Mouse (Mus musculus) heart, embryonic 15.5 days (tissue): ENCODE measurements around the gene Tmem189. TPM values are rescaled to one million over a fixed set of nuclear protein-coding genes. Genes with fewer than 3 reads are reported as not detected.

Source experiments
- ATAC-seq: fragments of 200-750 bp; cut with Nextera tagmentation; replicated peaks from 2 replicates; pipeline ENCODE4 v1.8.0; 2017; ENCODE audit warnings: low read depth, moderate TSS enrichment; ENCODE audit not compliant: insufficient number of reproducible peaks, insufficient read depth, low FRiP score
- H3K27ac ChIP-seq: fragments of 300-500 bp; sonication (generic); 2 replicates; pipeline ENCODE4 v1.5.1; 2015; ENCODE audit warnings: mild to moderate bottlenecking, inconsistent platforms
- H3K27me3 ChIP-seq: fragments of 300-500 bp; sonication (generic); 2 replicates; pipeline ENCODE4 v1.6.1; 2015; ENCODE audit warnings: inconsistent platforms
- H3K36me3 ChIP-seq: fragments of 300-500 bp; sonication (generic); 2 replicates; pipeline ENCODE4 v1.6.1; 2015; ENCODE audit warnings: mild to moderate bottlenecking, inconsistent platforms
- H3K4me1 ChIP-seq: fragments of 300-500 bp; sonication (generic); replicated peaks from 2 replicates; pipeline ENCODE4 v1.6.1; 2015; ENCODE audit warnings: inconsistent platforms
- H3K4me2 ChIP-seq: fragments of 300-500 bp; sonication (generic); 2 replicates; pipeline ENCODE4 v1.6.1; 2015; ENCODE audit warnings: inconsistent platforms, mild to moderate bottlenecking, moderate library complexity
- H3K4me3 ChIP-seq: fragments of 300-500 bp; sonication (generic); 2 replicates; pipeline ENCODE4 v1.5.1; 2015; ENCODE audit warnings: mild to moderate bottlenecking, inconsistent platforms
- H3K9ac ChIP-seq: fragments of 300-500 bp; sonication (generic); 2 replicates; pipeline ENCODE4 v1.6.1; 2015; ENCODE audit warnings: mild to moderate bottlenecking, inconsistent platforms
- H3K9me3 ChIP-seq: fragments of 300-500 bp; sonication (generic); replicated peaks from 2 replicates; pipeline ENCODE4 v1.6.1; 2016; ENCODE audit warnings: inconsistent platforms
- whole genome bisulfite sequencing: fragments of 180-500 bp; shearing (Covaris S2); methylation state at CpG from one replicate; pipeline ENCODE4 v1.1.7; 2015; ENCODE audit warnings: mixed read lengths; 5-methylcytosine and 5-hydroxymethylcytosine counted together
- polyA plus RNA-seq: library from polyadenylated mRNA; unstranded; fragments of >200 nt; fragmentation: Nextera tagmentation; extraction: Ambion mirVana; gene quantifications from 2 replicates; pipeline ENCODE4 v1.2.1, GENCODE M21; 2015

The Tmem189 gene
- polyA plus RNA-seq, 1 experiment from 2014 or later: 35.3 TPM

DNA sequence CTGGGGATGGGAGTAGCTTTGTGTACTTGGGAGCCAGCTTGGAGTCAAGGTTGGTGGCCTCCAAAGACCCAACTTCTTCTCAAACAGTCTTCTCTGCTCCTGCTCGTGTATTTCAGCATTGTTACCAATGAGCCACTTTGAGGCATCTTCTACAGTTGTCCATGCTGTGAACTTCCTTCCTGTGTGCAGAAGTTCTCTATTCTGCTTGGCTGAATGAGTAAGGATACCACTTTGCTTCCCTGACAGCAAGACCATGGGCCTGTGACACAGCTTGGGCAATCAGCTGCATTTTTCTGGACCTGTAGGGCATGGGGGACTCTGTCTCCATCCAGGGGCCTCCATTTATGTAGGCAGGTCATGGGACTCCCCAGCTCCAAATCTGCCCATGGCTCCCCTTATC is 27.6 kb upstream of the Tmem189 start:
- Histone ChIP-seq H3K4me3 (no peak overlapping the region), H3K27me3 (no peaks in the 10 kb centered on the region), H3K27ac (no peak overlapping the region), H3K4me2 (no peak overlapping the region), H3K4me1 (peaks cover 16% of the 10 kb centered on the region), H3K36me3 (no peaks in the 10 kb centered on the region), H3K9ac (no peak overlapping the region), H3K9me3 (no peaks in the 10 kb centered on the region)
- WGBS: 50% methylated on average over 1 of the region's 1 CpGs
- no peak for ATAC-seq

DNA sequence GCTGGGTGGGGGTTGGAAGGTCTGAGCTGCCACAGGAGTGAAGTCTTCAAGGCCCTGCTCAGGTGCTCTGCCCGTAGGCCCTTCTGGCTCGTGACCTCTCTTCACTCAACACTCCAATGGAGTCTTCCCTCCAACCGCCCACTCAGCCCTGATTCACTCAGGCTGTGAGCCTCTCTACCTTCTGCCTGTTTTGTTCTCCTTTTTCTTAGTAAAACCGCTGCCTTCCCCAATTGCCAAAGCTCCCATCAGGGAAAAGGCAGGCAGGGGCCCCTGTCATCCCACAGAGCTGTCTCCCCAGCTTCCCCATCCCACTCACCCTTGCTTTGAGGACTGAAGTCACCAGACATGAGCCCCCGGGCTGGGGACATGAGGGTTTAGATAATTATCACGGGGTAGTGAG is 25.4 kb upstream of the Tmem189 start:
- peaks cover 18% of the 10 kb centered on the region for H3K4me1 ChIP-seq
- H3K27ac ChIP-seq: 0 out of 2 replicates have a peak overlapping the region, but pooled peaks have one; percentile 2
- H3K4me3 ChIP-seq: no peak overlapping the region
- no peaks in the 10 kb centered on the region for H3K36me3 ChIP-seq
- WGBS: 60% methylated on average over 6 of the region's 6 CpGs
- H3K27me3 ChIP-seq: no peaks in the 10 kb centered on the region
- ATAC-seq: no peak
- no peaks in the 10 kb centered on the region for H3K9me3 ChIP-seq
- no peak overlapping the region for H3K4me2 ChIP-seq
- H3K9ac ChIP-seq: no peak overlapping the region

DNA sequence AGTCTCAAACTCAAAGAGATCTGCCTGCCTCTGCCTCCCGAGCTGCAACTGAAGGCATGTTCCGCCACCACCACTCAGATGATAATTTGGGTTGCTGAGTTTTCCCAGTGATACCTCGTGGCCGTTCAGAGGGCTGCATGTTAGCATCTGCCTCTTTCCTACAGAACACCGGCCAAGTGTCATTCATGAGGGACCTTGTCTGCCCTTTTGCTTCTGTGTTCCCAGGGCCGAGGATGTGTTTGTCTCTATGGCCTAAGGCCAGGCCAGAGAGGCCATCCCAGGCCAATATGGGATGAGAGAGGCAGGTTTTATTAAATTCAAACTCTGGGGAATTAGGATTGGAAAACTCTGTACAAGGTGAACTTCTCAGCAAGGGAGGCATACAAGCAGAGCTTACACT is 24.7 kb upstream of the Tmem189 start:
- Histone ChIP-seq H3K9me3 (no peaks in the 10 kb centered on the region), H3K9ac (no peak overlapping the region), H3K27ac (no peak overlapping the region), H3K4me3 (no peak overlapping the region), H3K4me1 (peaks cover 18% of the 10 kb centered on the region), H3K36me3 (no peaks in the 10 kb centered on the region), H3K4me2 (no peak overlapping the region), H3K27me3 (no peaks in the 10 kb centered on the region)
- ATAC-seq: no peak
- 90% methylated on average over 6 of the region's 6 CpGs for WGBS

DNA sequence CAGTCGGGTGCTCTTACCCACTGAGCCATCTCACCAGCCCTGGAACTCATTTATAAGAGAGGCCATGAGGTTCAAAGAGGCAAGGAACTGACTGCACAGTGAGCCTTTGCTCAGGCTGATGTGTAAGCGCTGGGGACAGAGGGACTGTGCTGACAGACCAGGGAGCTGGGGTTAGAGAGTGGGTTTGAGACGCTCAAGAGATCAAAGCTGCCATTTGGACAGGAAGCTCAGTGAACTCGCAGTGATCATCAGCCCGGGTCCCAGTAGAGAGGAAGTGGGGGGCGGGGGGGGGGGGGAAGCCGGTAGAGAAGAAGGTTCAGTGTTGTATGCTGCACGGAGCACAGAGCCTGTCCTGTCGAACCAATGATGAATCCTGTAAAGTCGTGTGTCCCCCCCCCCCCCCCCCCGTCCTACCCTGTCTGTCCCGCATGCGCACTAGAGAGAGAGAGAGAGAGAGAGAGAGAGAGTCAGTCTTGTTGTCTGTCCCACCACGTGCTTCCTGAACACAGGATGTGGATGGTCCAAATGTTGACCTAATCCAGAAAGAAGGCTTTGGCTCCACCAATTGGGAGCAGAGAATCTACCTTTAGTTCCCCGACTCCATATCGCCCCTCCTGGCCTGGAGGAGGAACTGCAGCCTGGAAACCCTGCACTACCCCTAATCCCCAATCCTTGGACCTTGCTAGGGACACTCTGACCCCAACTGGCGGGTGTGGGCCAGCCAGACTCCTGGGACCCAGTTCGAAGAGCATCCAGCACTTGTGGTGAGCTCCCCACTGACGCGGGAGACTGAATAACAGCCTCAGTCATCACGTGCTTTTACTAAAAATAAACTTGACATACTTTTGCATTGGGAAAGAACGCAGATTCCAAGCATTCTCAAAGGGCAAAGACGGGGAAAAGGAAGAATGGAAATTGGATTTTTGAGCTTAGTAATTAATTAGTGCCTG is 23.5 kb upstream of the Tmem189 start:
- Histone ChIP-seq H3K4me2 (peak overlapping the region; percentile 40; the same call in 1 of the 2 replicates), H3K4me3 (no peak overlapping the region), H3K27me3 (no peaks in the 10 kb centered on the region), H3K4me1 (peaks cover 18% of the 10 kb centered on the region), H3K9ac (no peak overlapping the region), H3K27ac (peak overlapping the region; percentile 64), H3K36me3 (no peaks in the 10 kb centered on the region), H3K9me3 (no peaks in the 10 kb centered on the region)
- no peak; the same call in 1 of the 2 replicates for ATAC-seq
- 51% methylated on average over 18 of the region's 23 CpGs for WGBS

DNA sequence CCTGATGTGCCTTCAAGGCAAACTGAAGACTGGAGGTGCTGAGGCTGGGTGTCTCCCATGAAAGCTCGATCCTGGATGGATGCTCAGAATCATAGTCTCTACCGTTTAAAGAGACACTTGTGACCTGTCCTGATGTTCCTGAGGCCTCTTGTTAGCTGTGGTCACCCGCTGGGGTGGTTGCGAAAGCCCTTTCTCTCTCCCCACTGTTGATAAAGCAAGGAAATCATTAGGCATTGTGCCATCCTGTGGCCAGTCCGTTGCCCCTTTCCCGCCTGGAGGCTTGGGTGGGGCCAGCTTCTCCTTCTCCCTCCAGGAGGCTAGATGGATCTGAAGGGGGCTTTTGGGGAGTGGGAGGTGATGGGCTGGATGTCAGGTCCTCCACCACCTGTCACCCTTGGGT is 21.0 kb upstream of the Tmem189 start:
- Histone ChIP-seq H3K9me3 (no peaks in the 10 kb centered on the region), H3K27ac (no peak overlapping the region), H3K4me1 (peaks cover 27% of the 10 kb centered on the region), H3K36me3 (no peaks in the 10 kb centered on the region), H3K4me2 (no peak overlapping the region), H3K4me3 (no peak overlapping the region), H3K27me3 (no peaks in the 10 kb centered on the region), H3K9ac (no peak overlapping the region)
- ATAC-seq: no peak
- WGBS: 68% methylated on average over 6 of the region's 6 CpGs

DNA sequence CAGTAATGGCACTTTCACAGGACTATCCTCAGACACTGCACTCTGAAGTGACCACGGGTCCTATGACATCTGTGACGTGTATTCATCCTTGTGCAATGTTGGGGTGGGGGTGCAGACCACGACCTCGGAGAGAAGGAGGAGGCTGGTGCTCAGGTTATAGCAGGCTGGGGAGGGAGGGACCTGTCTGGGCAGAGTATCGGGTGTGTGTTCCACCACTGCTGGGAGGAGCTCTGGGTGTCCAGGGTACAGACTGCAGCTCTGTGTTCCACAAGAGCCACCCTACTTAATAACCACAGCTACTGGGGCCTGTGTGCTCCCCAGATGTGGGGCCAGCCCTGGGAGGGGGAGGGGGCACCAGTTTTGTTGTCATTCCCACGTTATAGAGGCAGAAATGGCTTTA is 20.3 kb upstream of the Tmem189 start:
- Histone ChIP-seq H3K4me1 (peaks cover 23% of the 10 kb centered on the region), H3K9me3 (no peaks in the 10 kb centered on the region), H3K4me3 (no peak overlapping the region), H3K9ac (no peak overlapping the region), H3K4me2 (no peak overlapping the region), H3K27me3 (no peaks in the 10 kb centered on the region), H3K36me3 (no peaks in the 10 kb centered on the region), H3K27ac (no peak overlapping the region)
- no peak for ATAC-seq
- 61% methylated on average over 6 of the region's 6 CpGs for WGBS

DNA sequence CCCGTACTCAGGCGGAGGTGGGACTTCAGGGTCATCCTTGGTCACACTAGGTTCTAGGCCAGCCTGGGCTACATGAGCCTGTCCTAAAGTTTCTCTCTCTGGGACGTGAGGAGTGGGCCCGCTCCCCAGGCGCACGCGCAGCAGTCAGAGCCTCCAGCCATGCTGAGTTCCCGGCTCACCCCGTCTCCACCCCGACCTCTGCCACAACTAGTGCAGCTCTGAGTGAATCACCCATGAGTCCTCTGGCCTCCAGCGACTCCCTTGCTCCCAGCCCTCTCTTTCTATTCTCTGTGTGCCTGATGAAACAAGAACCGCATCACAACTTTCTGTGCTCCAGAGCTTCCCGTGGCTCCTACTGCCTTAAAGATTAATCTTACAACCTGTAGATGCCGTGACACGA is 18.8 kb upstream of the Tmem189 start:
- no peak overlapping the region for H3K4me3 ChIP-seq
- no peak overlapping the region for H3K27ac ChIP-seq
- H3K9ac ChIP-seq: no peak overlapping the region
- WGBS: 62% methylated on average over 15 of the region's 15 CpGs
- H3K27me3 ChIP-seq: no peaks in the 10 kb centered on the region
- no peaks in the 10 kb centered on the region for H3K36me3 ChIP-seq
- no peak for ATAC-seq
- H3K9me3 ChIP-seq: no peaks in the 10 kb centered on the region
- H3K4me2 ChIP-seq: no peak overlapping the region
- peaks cover 15% of the 10 kb centered on the region for H3K4me1 ChIP-seq

DNA sequence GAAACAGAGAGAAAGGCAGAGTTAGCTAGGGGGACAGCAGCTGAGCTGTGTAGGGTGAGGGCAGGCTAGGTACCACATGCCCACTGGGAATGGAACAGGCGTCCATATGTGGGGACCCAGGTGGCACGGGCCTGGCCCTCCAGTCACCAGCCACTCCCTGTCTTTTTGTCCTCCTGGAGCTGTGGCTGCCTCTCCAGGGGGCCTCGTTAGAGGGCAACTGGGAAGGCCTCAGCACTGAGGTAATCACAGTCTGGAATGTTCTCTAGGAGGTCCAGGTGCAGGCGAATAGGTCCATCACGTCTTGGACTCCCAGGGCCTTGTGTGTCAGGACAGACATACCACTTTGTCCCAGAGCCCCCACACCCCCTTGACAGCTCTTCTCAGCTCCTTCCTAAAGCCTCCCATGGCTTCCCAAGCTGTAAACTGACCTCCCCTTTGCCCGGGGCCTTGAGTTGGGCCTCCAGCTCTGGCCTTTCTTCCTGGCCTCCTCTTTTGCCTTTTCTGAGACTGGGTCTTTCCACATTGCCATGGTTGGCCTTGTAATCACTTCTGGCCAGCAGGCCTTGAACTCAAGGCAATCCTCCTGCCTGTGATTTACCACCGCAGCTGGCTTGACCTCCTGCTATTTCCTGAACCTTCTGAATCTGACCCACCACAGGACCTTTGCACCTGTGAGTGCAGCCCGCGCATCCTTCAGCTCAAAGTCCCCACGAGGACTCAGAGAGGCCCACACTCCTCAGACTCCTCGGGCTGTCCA is 16.7 kb upstream of the Tmem189 start:
- peaks cover 12% of the 10 kb centered on the region for H3K4me1 ChIP-seq

DNA sequence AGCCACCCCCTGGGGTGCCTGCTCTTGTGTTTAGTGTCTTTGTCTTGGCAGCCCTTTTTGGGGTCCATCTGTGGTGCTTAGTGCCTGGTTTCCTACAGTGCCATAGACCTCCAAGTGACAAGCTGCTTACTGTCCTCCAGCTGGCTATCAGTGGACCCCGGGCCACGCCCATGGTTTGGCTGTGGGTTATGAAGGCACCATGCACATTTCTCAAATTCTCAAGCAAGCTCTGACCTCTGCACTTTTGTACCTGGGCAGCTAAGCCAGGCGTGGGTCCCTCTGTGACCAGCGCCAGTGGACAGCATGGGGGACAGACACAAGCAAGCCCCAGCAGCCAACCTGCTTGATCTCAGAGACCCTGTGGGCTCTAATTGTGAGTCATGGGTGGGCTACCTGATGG is 14.8 kb upstream of the Tmem189 start:
- no peaks in the 10 kb centered on the region for H3K9me3 ChIP-seq
- H3K4me1 ChIP-seq: peaks cover 16% of the 10 kb centered on the region
- no peak overlapping the region for H3K9ac ChIP-seq
- H3K27me3 ChIP-seq: no peaks in the 10 kb centered on the region
- H3K4me2 ChIP-seq: no peak overlapping the region
- H3K27ac ChIP-seq: no peak overlapping the region
- no peak for ATAC-seq
- no peaks in the 10 kb centered on the region for H3K36me3 ChIP-seq
- H3K4me3 ChIP-seq: no peak overlapping the region
- 86% methylated on average over 4 of the region's 4 CpGs for WGBS

More for the DNA sequence above, 16.7 kb upstream of the Tmem189 start:
- Histone ChIP-seq H3K4me2 (no peak overlapping the region), H3K4me3 (no peak overlapping the region), H3K27me3 (no peaks in the 10 kb centered on the region), H3K36me3 (no peaks in the 10 kb centered on the region), H3K27ac (no peak overlapping the region), H3K9ac (no peak overlapping the region), H3K9me3 (no peaks in the 10 kb centered on the region)
- 69% methylated on average over 11 of the region's 11 CpGs for WGBS
- ATAC-seq: no peak

DNA sequence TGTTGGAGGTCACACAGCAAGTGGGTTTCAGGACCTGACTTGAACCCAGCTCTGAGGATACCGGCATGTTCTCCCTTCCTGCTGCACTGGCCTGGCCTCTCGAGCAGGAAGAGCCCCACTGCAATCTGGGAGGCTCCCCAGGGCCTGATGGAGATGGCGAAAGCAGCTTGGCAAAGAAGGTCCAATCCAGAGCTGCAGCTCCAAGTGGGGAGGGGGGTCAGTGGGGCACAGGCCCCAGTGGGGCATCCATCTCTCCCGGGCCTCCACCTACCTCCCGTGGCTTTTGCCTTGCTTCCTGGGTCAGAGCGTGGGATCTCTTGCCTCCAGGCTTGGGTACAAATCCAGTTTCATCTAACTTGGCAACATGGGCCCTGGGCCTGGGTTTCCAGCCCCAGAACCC is 12.5 kb upstream of the Tmem189 start:
- 70% methylated on average over 6 of the region's 6 CpGs for WGBS
- Histone ChIP-seq H3K36me3 (no peaks in the 10 kb centered on the region), H3K9me3 (no peaks in the 10 kb centered on the region), H3K4me2 (no peak overlapping the region), H3K27me3 (no peaks in the 10 kb centered on the region), H3K4me1 (peaks cover 33% of the 10 kb centered on the region), H3K4me3 (no peak overlapping the region), H3K27ac (no peak overlapping the region), H3K9ac (no peak overlapping the region)
- no peak for ATAC-seq

DNA sequence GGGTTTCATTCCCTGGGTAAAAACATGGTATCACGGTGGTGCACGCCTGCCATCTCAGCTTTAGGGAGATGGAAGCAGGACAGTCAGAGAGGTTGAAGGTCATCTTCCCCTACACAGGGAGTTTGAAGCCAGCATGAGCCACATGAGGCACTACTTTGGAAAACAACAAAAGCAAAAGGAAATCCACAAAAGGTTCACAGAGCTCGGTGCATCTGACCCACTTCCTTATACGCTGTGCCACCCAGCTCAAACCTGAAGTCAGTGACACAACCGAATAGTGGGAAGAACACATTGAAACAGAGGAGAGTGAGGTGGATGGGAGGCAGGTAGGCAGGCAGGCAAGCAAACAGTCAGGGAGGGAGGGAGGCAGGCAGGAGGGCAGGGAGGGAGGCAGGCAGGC is 11.8 kb upstream of the Tmem189 start:
- Histone ChIP-seq H3K27ac (no peak overlapping the region), H3K4me3 (no peak overlapping the region), H3K36me3 (no peaks in the 10 kb centered on the region), H3K9me3 (no peaks in the 10 kb centered on the region), H3K9ac (no peak overlapping the region), H3K4me2 (no peak overlapping the region), H3K27me3 (no peaks in the 10 kb centered on the region), H3K4me1 (peaks cover 34% of the 10 kb centered on the region)
- ATAC-seq: no peak
- WGBS: 71% methylated on average over 5 of the region's 5 CpGs
